Mouse (Mus musculus) kidney, adult 10 weeks (tissue): ENCODE results near the gene Tceanc. TPM values are rescaled to one million over a fixed set of nuclear protein-coding genes. Genes with fewer than 3 reads are reported as not detected.

Experiments used
- polyA plus RNA-seq: library from polyadenylated mRNA; stranded (reverse); fragments of 350-450 nt; fragmentation: Illumina TruSeq; extraction: RNeasy Lipid Tissue Mini Kit (QIAGEN cat#74804); gene quantifications from one replicate; pipeline ENCODE4 v1.2.3, GENCODE M21; 2014; ENCODE audit warnings: low read depth, low replicate concordance

Tceanc gene
- 7.2 TPM for polyA plus RNA-seq

DNA sequence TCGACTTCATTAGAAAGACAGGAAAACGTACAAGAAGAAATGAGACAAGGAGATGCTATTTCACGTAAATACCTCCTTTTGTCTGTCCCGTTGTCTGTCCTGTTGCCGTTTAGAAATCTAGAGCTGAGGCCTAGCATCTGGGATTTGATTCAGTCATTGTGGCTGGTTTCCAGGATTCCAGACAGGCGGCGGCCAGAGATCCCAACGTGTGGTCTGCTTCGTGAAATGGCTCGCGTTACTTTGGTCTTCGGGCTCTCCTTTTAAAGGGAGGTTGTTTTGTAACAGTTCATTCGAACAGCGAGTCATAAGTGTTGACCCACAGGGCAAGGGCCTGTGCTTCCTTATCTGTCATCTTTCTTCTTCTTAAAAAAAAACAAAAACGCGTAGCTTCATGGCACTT is at the start of gene Tceanc:
Gene Tceanc, minus strand, starts transcription at position 223 of the 400 bp plus-strand sequence.

DNA sequence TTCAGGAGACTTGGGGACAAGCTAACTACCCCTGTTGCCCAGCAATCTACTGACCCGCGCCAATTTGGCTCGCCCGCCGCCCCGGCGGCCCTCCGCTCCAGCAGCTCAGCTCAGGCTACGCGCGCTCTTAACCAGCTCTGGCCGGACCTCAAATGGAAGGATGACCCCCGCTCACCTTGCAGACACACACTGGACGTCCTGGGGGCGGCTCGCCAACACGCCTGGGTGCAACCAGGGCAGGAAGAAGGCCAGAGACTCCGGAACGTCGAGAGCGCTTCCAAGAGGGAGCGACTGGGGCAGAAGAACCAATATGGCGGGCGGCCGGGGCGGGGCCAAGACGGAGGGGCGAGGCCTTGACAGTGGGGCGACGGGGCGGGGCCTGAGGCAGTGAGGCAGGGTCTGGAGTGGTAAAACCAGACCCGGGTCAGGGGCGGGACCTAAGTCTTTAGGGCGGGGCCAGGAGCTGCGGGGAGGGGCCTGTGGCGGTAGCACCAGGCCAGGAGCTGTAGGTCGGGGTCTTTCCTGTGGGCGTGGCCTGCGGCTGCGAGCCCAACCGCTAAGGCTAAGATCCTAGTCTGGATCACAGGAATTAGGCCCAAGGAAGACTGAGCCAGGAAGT is 38.9 kb downstream of the Tceanc start, which contains the start of gene Rab9:
Gene Rab9, minus strand, starts transcription at position 503 of the 619 bp plus-strand sequence.

Other genes starting within 250 kb of the Tceanc start
- gene Trappc2, start 78.0 kb downstream of the Tceanc start, polyA plus RNA-seq: 59.4 TPM
- 13.0 TPM for gene Ofd1, start 77.9 kb downstream of the Tceanc start, polyA plus RNA-seq
- 130 TPM for gene Rab9, start 38.7 kb downstream of the Tceanc start, polyA plus RNA-seq
- gene Egfl6, start 67.2 kb upstream of the Tceanc start, polyA plus RNA-seq: 35.9 TPM